Mouse (Mus musculus) T-cell, adult 2 months (primary cell): ENCODE data around the gene Pnpo.

ENCODE experiments used
- DNase-seq: peaks from one replicate; pipeline ENCODE4 v3.0.0; 2022; ENCODE audit warnings: low spot score

Pnpo gene

DNA sequence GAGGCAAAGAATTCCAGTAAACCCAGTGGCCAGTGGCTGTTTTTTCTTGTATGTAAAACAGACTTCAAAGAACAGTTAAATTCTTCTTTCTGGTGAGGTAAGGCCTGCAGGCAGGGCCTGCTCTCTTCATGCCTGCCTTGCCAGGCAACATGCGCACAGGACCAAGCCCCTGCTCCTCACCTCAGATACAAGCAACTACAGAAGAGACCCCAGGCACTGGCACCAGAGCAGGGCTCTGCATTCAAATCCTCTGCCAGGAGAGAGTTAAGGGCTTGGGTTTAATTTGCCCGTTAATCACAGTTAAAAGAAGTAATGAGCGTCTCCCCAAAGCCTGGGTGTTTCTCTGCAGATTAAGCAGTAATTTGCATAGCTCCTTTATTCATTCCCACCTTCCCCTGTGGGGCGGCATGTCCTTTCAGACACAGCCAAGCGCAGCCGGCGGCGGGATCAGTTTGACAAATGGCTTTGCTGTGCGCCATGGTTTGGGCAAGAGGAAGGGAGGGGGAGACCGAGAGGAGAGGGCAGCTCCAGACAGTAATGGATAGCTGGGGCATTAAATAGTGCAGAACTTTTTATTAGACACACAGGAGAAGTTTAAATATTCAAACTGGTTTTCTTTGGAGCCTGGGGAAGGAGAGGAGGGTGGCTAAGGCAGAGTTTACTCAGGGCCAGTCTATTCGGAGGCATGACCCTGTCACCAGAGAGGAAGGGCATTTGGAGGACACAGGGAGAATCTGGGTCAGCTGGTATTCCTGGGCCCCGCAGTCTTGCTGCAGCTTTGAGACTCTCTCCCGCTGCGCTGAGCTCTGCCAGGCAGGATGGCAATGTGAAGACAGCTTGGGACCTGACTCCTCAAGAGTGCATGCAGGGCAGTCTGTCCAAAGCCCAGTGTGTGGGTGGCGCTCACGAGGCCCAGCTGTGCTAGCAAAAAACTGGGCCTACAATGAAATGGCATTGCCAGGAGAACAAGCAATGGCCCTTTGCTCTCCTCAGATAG, 40.8 kb downstream of the Pnpo start:
- DNase-seq = no peak

DNA sequence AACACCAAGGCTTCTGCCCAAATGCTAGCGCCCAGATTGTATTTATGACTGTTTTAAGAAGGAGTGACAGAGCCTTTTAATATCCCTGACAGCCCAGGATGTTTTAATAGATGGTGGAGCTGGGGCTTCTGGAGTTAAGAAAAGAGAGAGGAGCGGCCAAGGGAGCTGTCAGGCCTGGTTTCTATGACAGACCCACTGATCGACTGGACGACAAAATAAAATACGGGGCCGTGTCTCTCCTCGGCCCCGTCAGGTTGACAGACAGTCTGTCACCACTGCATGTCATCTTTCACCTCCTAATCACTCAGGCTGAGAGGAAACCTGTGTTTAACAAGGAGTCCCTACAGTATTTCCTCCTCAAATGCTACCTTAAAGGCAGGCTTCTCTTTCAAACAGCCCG, 42.5 kb downstream of the Pnpo start:
- DNase-seq = no peak

DNA sequence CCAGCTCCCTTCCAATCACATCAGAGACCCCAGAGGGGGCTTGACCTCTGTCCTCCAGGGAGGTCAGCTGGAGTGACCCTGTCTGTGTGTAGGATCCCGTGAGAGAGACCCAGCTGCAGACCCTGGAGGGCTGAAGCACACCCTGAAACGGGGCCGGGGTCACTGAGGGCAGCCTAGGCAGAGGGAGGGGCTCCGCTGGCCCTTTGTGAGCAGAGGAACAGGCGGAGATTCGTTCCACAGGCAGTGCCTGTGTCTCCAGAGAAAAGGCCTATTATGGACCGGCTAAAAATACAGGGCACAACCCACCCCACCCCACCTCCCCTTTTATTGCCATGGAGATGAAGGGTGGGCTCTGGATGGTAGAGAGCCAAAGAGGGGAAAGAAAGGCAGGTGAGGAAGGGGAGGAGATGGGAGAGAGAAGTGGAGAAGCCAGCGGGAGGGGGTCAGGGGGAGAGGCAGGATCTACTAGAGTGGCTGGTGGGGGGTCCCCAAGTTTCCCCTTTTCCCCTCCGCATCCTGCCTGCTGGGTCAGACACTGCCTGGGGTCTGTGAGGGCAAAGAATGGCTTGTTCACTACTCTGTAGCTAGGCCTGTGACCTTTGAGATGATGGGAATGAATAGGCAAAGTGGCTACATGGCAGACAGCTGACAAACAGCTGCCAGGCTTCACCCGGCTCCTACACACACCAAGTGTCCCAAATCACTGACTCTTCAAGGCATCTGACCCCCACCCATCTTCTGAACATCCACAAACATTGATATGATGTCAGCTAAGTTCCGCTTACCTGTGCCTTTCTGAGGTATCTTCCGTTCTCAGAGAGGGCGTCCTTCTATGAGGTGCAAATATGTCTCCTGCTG, 44.1 kb downstream of the Pnpo start:
- no peak for DNase-seq

DNA sequence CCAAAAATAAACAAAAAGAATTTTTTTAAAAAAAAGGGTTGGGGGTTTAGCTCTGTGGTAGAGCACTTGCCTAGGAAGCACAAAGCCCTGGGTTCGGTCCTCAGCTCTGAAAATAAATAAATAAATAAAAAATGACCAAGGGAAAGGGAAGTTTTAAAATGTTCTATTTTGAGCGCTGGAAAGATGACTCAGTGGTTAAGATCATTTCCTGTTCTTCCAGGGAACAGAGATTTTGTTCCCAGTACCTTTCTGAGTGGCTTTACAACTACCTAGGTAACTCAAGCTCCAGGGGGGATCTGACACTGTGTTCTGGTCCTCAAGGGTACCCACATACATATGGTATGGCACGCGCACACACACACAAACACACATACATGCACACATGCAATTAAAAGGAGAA, 47.9 kb downstream of the Pnpo start:
- no peak for DNase-seq

DNA sequence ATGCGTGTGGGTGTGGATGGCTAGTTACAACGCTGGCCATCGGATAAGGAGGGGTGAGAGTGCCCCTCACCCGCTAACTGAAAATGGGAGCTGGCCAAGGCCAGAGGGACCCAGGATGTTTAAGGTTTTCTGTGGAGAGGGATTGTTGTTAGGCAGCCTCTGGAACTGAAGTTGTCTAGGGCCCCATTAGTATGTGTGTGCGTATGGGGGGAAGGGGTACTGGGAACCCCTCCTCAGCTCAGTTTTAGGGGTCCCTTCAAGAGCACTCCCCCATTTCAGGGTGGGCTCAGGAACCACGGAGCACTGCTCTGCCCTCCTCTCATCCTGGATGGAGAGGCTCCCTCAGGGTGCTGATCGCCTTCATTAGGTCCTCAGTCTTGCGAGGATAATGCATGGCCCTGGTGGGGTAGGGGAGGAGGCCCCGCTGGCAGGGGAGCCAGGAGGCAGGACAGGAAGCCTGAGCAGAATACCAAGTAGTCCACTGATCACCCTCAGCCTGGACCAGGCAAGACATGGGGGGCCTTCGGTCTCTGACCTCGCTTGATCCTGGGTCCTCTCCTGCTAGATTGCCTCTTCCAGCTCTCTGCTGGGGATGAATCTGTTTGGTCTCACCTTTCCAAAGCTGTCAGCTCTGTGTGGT, 50.5 kb downstream of the Pnpo start:
- DNase-seq = no peak

DNA sequence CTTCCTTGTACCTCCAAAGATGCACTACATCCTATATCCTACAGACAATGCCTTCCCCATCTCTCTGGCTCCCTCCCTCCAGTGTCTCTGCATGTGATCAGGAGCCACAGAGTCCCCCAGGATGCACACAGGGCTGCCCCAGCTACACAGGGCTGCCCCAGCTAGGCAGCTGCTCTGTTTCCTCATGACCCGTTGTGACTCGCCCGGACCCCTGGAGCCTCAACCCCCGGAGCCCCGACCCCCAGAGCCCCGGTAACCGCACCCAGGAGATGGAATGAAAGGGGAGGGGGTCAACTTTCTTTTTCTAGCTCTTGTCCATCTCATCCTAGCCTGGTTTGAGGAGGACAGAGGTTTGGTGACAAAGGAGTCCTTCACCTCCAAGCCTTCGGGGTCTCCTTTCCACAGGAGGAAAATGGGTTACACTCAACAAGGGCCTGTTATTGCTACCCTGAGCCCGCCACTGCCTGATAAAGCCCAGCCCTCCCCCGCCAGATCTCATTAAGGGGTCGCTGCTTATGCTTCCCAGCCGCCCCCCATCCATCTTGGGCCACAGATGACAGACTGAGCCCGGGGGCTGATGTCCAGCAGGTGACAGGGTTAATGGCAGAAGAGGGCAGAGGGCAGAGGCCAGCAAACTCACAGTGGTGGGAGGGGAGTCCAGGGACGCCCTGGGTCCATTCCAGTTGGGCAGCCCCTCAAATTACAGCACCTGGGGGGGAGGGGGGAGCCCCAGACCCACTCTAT, 51.8 kb downstream of the Pnpo start:
- DNase-seq = no peak
